Mouse (Mus musculus) ES-E14 (cell line): Measurements from ENCODE around the gene Cplane1. TPM values are rescaled to one million over a fixed set of nuclear protein-coding genes. Genes with fewer than 3 reads are reported as not detected.
"Not testable (repeated sequence)": the region's sequence is repeated elsewhere in the genome, so short reads cannot be mapped to it uniquely, and the experiment has no call there.

Experiments used
- DNase-seq: peaks from one replicate; pipeline ENCODE4 v3.0.0-alpha.2; 2013; ENCODE audit warnings: low read depth, low spot score
- H3K27ac ChIP-seq: 2 replicates; pipeline ENCODE4 v1.5.1; 2012; ENCODE audit warnings: low read depth, mild to moderate bottlenecking, low read length, moderate library complexity, mixed read lengths; ENCODE audit not compliant: poor library complexity, insufficient read depth, severe bottlenecking
- H3K36me3 ChIP-seq: 2 replicates; pipeline ENCODE4 v1.6.1; 2012; ENCODE audit warnings: mild to moderate bottlenecking, low read length, moderate library complexity, mixed read lengths; ENCODE audit not compliant: control insufficient read depth, poor library complexity, insufficient read depth, severe bottlenecking
- H3K4me1 ChIP-seq, 2 experiments: fragments of 150-350 bp in 1 of 2; sonication (generic) in 1 of 2; 2 replicates each; pipeline ENCODE4 v1.6.1; 2012; ENCODE audit warnings: low read length in 2 of 2, mild to moderate bottlenecking in 1 of 2, mixed read lengths in 1 of 2; ENCODE audit not compliant: control insufficient read depth in 2 of 2, insufficient read depth in 2 of 2, poor library complexity in 1 of 2
- H3K4me3 ChIP-seq, 2 experiments: fragments of 150-350 bp in 1 of 2; sonication (generic) in 1 of 2; 2 replicates each; pipeline ENCODE4 v1.5.1; 2012; ENCODE audit warnings: low read length in 2 of 2, low read depth in 1 of 2, mild to moderate bottlenecking in 1 of 2, mixed read lengths in 1 of 2; ENCODE audit not compliant: insufficient read depth in 1 of 2, poor library complexity in 1 of 2, severe bottlenecking in 1 of 2
- H3K9ac ChIP-seq: 2 replicates; pipeline ENCODE4 v1.6.1; 2012; ENCODE audit warnings: low read depth, mild to moderate bottlenecking, low read length, mixed read lengths; ENCODE audit not compliant: poor library complexity, insufficient read depth, severe bottlenecking
- H3K9me3 ChIP-seq: fragments of 150-350 bp; sonication (generic); 2 replicates; pipeline ENCODE4 v1.6.1; 2012; ENCODE audit warnings: low read depth, mild to moderate bottlenecking, low read length; ENCODE audit not compliant: control insufficient read depth, insufficient read depth
- CHD2 ChIP-seq: IDR thresholded peaks from 2 replicates; pipeline ENCODE4 v1.6.1; 2014; ENCODE audit warnings: mild to moderate bottlenecking, low read depth, low read length, inconsistent platforms
- HCFC1 ChIP-seq: IDR thresholded peaks from 2 replicates; pipeline ENCODE4 v1.6.1; 2012; ENCODE audit warnings: low read length, inconsistent platforms, borderline replicate concordance; ENCODE audit not compliant: insufficient read depth
- MAFK ChIP-seq: IDR thresholded peaks from 2 replicates; pipeline ENCODE4 v1.6.1; 2014; ENCODE audit warnings: mild to moderate bottlenecking, low read depth, low read length, inconsistent platforms; ENCODE audit not compliant: insufficient read depth
- ZC3H11A ChIP-seq: IDR thresholded peaks from 2 replicates; pipeline ENCODE4 v1.6.1; 2012; ENCODE audit warnings: low read depth, mild to moderate bottlenecking, inconsistent platforms, low read length, borderline replicate concordance
- ZNF384 ChIP-seq: IDR thresholded peaks from 2 replicates; pipeline ENCODE4 v1.6.1; 2012; ENCODE audit warnings: low read depth, low read length, inconsistent platforms
- in situ Hi-C, 2 experiments: fragments of 600-800 bp; cut with MboI; formaldehyde crosslinking; loops; one replicate each; pipeline ENCODE4 v1.15.1; 2025; ENCODE audit warnings: low sequenced_read_pairs in 2 of 2, inconsistent platforms in 1 of 2; ENCODE audit not compliant: unreplicated experiment in 2 of 2
- total RNA-seq: library from RNA; depleted of rRNA; stranded (reverse); fragments of 300-350 nt; gene quantifications from 2 replicates; pipeline ENCODE4 v1.2.3, GENCODE M21; 2012

The Cplane1 gene
- total RNA-seq, 1 experiment: 13.5 TPM

GRCm38 (mm10) chr15:8208362-8208761 is 39.5 kb downstream of the Cplane1 start:
- in situ Hi-C loops: no loop called here
- Histone ChIP-seq H3K36me3 (peaks cover 7% of the 10 kb centered on the region; the same call in 1 of the 2 replicates), H3K27ac (no peak overlapping the region), H3K9ac (no peak overlapping the region), H3K4me1 (no peaks in the 10 kb centered on the region), H3K4me3 (no peak overlapping the region), H3K9me3 (peaks cover 1% of the 10 kb centered on the region; the same call in 1 of the 2 replicates)
- no peak for DNase-seq
- TF ChIP-seq CHD2 (no peak), MAFK (no peak), ZC3H11A (no peak)

- in situ Hi-C loops: no loop called here
- Histone ChIP-seq H3K4me3 (no peak overlapping the region), H3K9me3 (no peaks in the 10 kb centered on the region), H3K36me3 (peaks cover 7% of the 10 kb centered on the region), H3K27ac (no peak overlapping the region), H3K4me1 (no peaks in the 10 kb centered on the region), H3K9ac (no peak overlapping the region)
- DNase-seq: no peak
- no peak for TF ChIP-seq CHD2
- no peak for TF ChIP-seq MAFK
These were observed 45.9 kb downstream of the Cplane1 start for GRCm38 (mm10) chr15:8214811-8215210.

- H3K9ac ChIP-seq, in situ Hi-C loops, H3K9me3 ChIP-seq, H3K4me3 ChIP-seq, H3K4me1 ChIP-seq, DNase-seq: not testable (repeated sequence)
- H3K36me3 ChIP-seq: peaks cover 39% of the 10 kb centered on the region
- TF ChIP-seq ZNF384: peak; percentile 43; the same call in 1 of the 2 replicates
- H3K27ac ChIP-seq: peak overlapping the region; percentile 62; the same call in 1 of the 2 replicates
These were observed 65.3 kb downstream of the Cplane1 start for GRCm38 (mm10) chr15:8234167-8234566.

- peaks cover 6% of the 10 kb centered on the region for H3K36me3 ChIP-seq
- no peaks in the 10 kb centered on the region for H3K4me1 ChIP-seq
- in situ Hi-C loops: no loop called here
These were observed 97.0 kb downstream of the Cplane1 start for GRCm38 (mm10) chr15:8265946-8266345.

GRCm38 (mm10) chr15:8267211-8267610 is 98.3 kb downstream of the Cplane1 start:
- in situ Hi-C loops: no loop called here
- H3K36me3 ChIP-seq: peaks cover 7% of the 10 kb centered on the region
- DNase-seq: no peak
- TF ChIP-seq HCFC1 (no peak), ZC3H11A (no peak), MAFK (no peak), CHD2 (no peak), ZNF384 (no peak)
- H3K9ac ChIP-seq: no peak overlapping the region
- no peaks in the 10 kb centered on the region for H3K4me1 ChIP-seq
- no peaks in the 10 kb centered on the region for H3K9me3 ChIP-seq
- H3K27ac ChIP-seq: no peak overlapping the region
- H3K4me3 ChIP-seq: no peak overlapping the region

More at GRCm38 (mm10) chr15:8265946-8266345, 97.0 kb downstream of the Cplane1 start:
- no peak overlapping the region for H3K9ac ChIP-seq
- TF ChIP-seq CHD2 (no peak), ZNF384 (no peak), MAFK (no peak), ZC3H11A (no peak), HCFC1 (no peak)
- no peaks in the 10 kb centered on the region for H3K9me3 ChIP-seq
- no peak for DNase-seq
- no peak overlapping the region for H3K27ac ChIP-seq
- H3K4me3 ChIP-seq: no peak overlapping the region
